Mouse (Mus musculus): ENCODE results near the gene Trpm3. TPM values are rescaled to one million over a fixed set of nuclear protein-coding genes. Genes with fewer than 3 reads are reported as not detected.

Gene Trpm3
- polyA plus RNA-seq, 1 experiment, result 0.12 TPM

- Histone ChIP-seq H3K4me3 (replicated peaks; ENCODE audit: extremely low read depth, low read depth, low read length) (no peak overlapping the region), H3K4me1 (ENCODE audit: control insufficient read depth, insufficient read depth, low read length) (no peaks in the 10 kb centered on the region)
- no peak for DNase-seq
- TF ChIP-seq CTCF (IDR thresholded peaks at IDR 0.05; ENCODE audit: insufficient read depth, low read length) (no peak), POLR2A (IDR thresholded peaks at IDR 0.05; ENCODE audit: borderline replicate concordance, extremely low read depth, low read depth, low read length) (no peak)
- 74% methylated on average over 4 of the region's 4 CpGs for WGBS
Observed at GRCm38 (mm10) chr19:22178549-22178948, 39.7 kb downstream of the Trpm3 start.

- 97% methylated on average over 2 of the region's 2 CpGs for WGBS
- TF ChIP-seq CTCF (IDR thresholded peaks at IDR 0.05; ENCODE audit: insufficient read depth, low read length), result no peak
- TF ChIP-seq POLR2A (IDR thresholded peaks at IDR 0.05; ENCODE audit: borderline replicate concordance, extremely low read depth, low read depth, low read length), result no peak
- DNase-seq, result no peak
- no peak overlapping the region for H3K4me3 ChIP-seq (replicated peaks; ENCODE audit: extremely low read depth, low read depth, low read length)
- H3K4me1 ChIP-seq (ENCODE audit: control insufficient read depth, insufficient read depth, low read length), result no peaks in the 10 kb centered on the region
Observed at GRCm38 (mm10) chr19:22179017-22179416, 40.2 kb downstream of the Trpm3 start.

- Histone ChIP-seq H3K4me1 (ENCODE audit: control insufficient read depth, insufficient read depth, low read length) (no peaks in the 10 kb centered on the region), H3K4me3 (replicated peaks; ENCODE audit: extremely low read depth, low read depth, low read length) (no peak overlapping the region)
- 84% methylated on average over 3 of the region's 3 CpGs for WGBS
- no peak for DNase-seq
- TF ChIP-seq POLR2A (IDR thresholded peaks at IDR 0.05; ENCODE audit: borderline replicate concordance, extremely low read depth, low read depth, low read length) (no peak), CTCF (IDR thresholded peaks at IDR 0.05; ENCODE audit: insufficient read depth, low read length) (no peak)
Observed at GRCm38 (mm10) chr19:22180136-22180535, 41.3 kb downstream of the Trpm3 start.

GRCm38 (mm10) chr19:22189716-22190115 lies 50.9 kb downstream of the Trpm3 start:
- no peak for DNase-seq

GRCm38 (mm10) chr19:22222520-22222919 lies 83.7 kb downstream of the Trpm3 start:
- no peaks in the 10 kb centered on the region for H3K4me1 ChIP-seq (ENCODE audit: control insufficient read depth, insufficient read depth, low read length)
- DNase-seq, result no peak
- H3K4me3 ChIP-seq (replicated peaks; ENCODE audit: extremely low read depth, low read depth, low read length), result no peak overlapping the region
- TF ChIP-seq CTCF (IDR thresholded peaks at IDR 0.05; ENCODE audit: insufficient read depth, low read length) (no peak), POLR2A (IDR thresholded peaks at IDR 0.05; ENCODE audit: borderline replicate concordance, extremely low read depth, low read depth, low read length) (no peak)
- 82% methylated on average over 2 of the region's 2 CpGs for WGBS

More at GRCm38 (mm10) chr19:22189716-22190115, 50.9 kb downstream of the Trpm3 start:
- Histone ChIP-seq H3K4me1 (ENCODE audit: control insufficient read depth, insufficient read depth, low read length) (no peaks in the 10 kb centered on the region), H3K4me3 (replicated peaks; ENCODE audit: extremely low read depth, low read depth, low read length) (no peak overlapping the region)
- TF ChIP-seq POLR2A (IDR thresholded peaks at IDR 0.05; ENCODE audit: borderline replicate concordance, extremely low read depth, low read depth, low read length) (no peak), CTCF (IDR thresholded peaks at IDR 0.05; ENCODE audit: insufficient read depth, low read length) (no peak)
- 57% methylated on average over 1 of the region's 1 CpGs for WGBS

- Histone ChIP-seq H3K4me3 (replicated peaks; ENCODE audit: extremely low read depth, low read depth, low read length) (no peak overlapping the region), H3K4me1 (ENCODE audit: control insufficient read depth, insufficient read depth, low read length) (no peaks in the 10 kb centered on the region)
- no peak for DNase-seq
- TF ChIP-seq POLR2A (IDR thresholded peaks at IDR 0.05; ENCODE audit: borderline replicate concordance, extremely low read depth, low read depth, low read length) (no peak), CTCF (IDR thresholded peaks at IDR 0.05; ENCODE audit: insufficient read depth, low read length) (no peak)
Observed at GRCm38 (mm10) chr19:22234187-22234586, 95.3 kb downstream of the Trpm3 start.

- Histone ChIP-seq H3K4me3 (replicated peaks; ENCODE audit: extremely low read depth, low read depth, low read length) (no peak overlapping the region), H3K4me1 (ENCODE audit: control insufficient read depth, insufficient read depth, low read length) (no peaks in the 10 kb centered on the region)
- 80% methylated on average over 6 of the region's 6 CpGs for WGBS
- no peak for DNase-seq
- no peak for TF ChIP-seq POLR2A (IDR thresholded peaks at IDR 0.05; ENCODE audit: borderline replicate concordance, extremely low read depth, low read depth, low read length)
- TF ChIP-seq CTCF (IDR thresholded peaks at IDR 0.05; ENCODE audit: insufficient read depth, low read length), result no peak
Observed at GRCm38 (mm10) chr19:22249076-22249475, 110.2 kb downstream of the Trpm3 start.

- WGBS, result 58% methylated on average over 5 of the region's 5 CpGs
- TF ChIP-seq POLR2A (IDR thresholded peaks at IDR 0.05; ENCODE audit: borderline replicate concordance, extremely low read depth, low read depth, low read length) (no peak), CTCF (IDR thresholded peaks at IDR 0.05; ENCODE audit: insufficient read depth, low read length) (no peak)
- no peaks in the 10 kb centered on the region for H3K4me1 ChIP-seq (ENCODE audit: control insufficient read depth, insufficient read depth, low read length)
- DNase-seq, result no peak
- no peak overlapping the region for H3K4me3 ChIP-seq (replicated peaks; ENCODE audit: extremely low read depth, low read depth, low read length)
Observed at GRCm38 (mm10) chr19:22272916-22273315, 134.1 kb downstream of the Trpm3 start.

GRCm38 (mm10) chr19:22284651-22285050 lies 145.8 kb downstream of the Trpm3 start:
- DNase-seq, result no peak
- TF ChIP-seq POLR2A (IDR thresholded peaks at IDR 0.05; ENCODE audit: borderline replicate concordance, extremely low read depth, low read depth, low read length), result no peak
- no peak for TF ChIP-seq CTCF (IDR thresholded peaks at IDR 0.05; ENCODE audit: insufficient read depth, low read length)
- WGBS, result 71% methylated on average over 3 of the region's 3 CpGs
- no peak overlapping the region for H3K4me3 ChIP-seq (replicated peaks; ENCODE audit: extremely low read depth, low read depth, low read length)
- H3K4me1 ChIP-seq (ENCODE audit: control insufficient read depth, insufficient read depth, low read length), result no peaks in the 10 kb centered on the region

GRCm38 (mm10) chr19:22292671-22293070 lies 153.8 kb downstream of the Trpm3 start:
- Histone ChIP-seq H3K4me1 (ENCODE audit: control insufficient read depth, insufficient read depth, low read length) (no peaks in the 10 kb centered on the region), H3K4me3 (replicated peaks; ENCODE audit: extremely low read depth, low read depth, low read length) (no peak overlapping the region)
- 86% methylated on average over 6 of the region's 6 CpGs for WGBS
- no peak for DNase-seq
- TF ChIP-seq POLR2A (IDR thresholded peaks at IDR 0.05; ENCODE audit: borderline replicate concordance, extremely low read depth, low read depth, low read length) (no peak), CTCF (IDR thresholded peaks at IDR 0.05; ENCODE audit: insufficient read depth, low read length) (no peak)

All from lung, adult 2 months (tissue).